Mouse (Mus musculus): Measurements from ENCODE around the gene Pspn. TPM values are rescaled to one million over a fixed set of nuclear protein-coding genes. Genes with fewer than 3 reads are reported as not detected.

Pspn gene
- polyA plus RNA-seq, 1 experiment from 2014 or later, result 0.70 TPM

- no peaks in the 10 kb centered on the region for H3K36me3 ChIP-seq (ENCODE audit: control insufficient read depth, insufficient read depth, low read length)
- 89% methylated on average over 4 of the region's 4 CpGs for whole genome bisulfite sequencing
Observed at GRCm38 (mm10) chr17:56961880-56962279, 37.9 kb downstream of the Pspn start.

GRCm38 (mm10) chr17:56958667-56959066, 41.2 kb downstream of the Pspn start:
- H3K27ac ChIP-seq (ENCODE audit: low read depth, low read length), result no peak overlapping the region
- H3K4me3 ChIP-seq (ENCODE audit: low read depth, low read length), result no peak overlapping the region
- no peaks in the 10 kb centered on the region for H3K4me1 ChIP-seq (ENCODE audit: control insufficient read depth, insufficient read depth, low read length)
- no peak overlapping the region for H3K4me2 ChIP-seq (ENCODE audit: low read length)
- no peaks in the 10 kb centered on the region for H3K9me3 ChIP-seq (replicated peaks; ENCODE audit: control insufficient read depth, low read length)
- H3K36me3 ChIP-seq (ENCODE audit: control insufficient read depth, insufficient read depth, low read length), result no peaks in the 10 kb centered on the region
- DNase-seq (ENCODE audit: low spot score) (no peak), ATAC-seq (no peak)
- 83% methylated on average over 4 of the region's 4 CpGs for WGBS
- H3K9ac ChIP-seq (ENCODE audit: low read length), result no peak overlapping the region
- H3K27me3 ChIP-seq (replicated peaks; ENCODE audit: control insufficient read depth, insufficient read depth, low read length), result no peaks in the 10 kb centered on the region

More at GRCm38 (mm10) chr17:56961880-56962279, 37.9 kb downstream of the Pspn start:
- ATAC-seq (no peak), DNase-seq (ENCODE audit: low spot score) (no peak)
- Histone ChIP-seq H3K27ac (ENCODE audit: low read depth, low read length) (no peak overlapping the region), H3K9me3 (replicated peaks; ENCODE audit: control insufficient read depth, low read length) (no peaks in the 10 kb centered on the region), H3K27me3 (replicated peaks; ENCODE audit: control insufficient read depth, insufficient read depth, low read length) (no peaks in the 10 kb centered on the region), H3K4me1 (ENCODE audit: control insufficient read depth, insufficient read depth, low read length) (no peaks in the 10 kb centered on the region), H3K4me2 (ENCODE audit: low read length) (no peak overlapping the region), H3K4me3 (ENCODE audit: low read depth, low read length) (no peak overlapping the region), H3K9ac (ENCODE audit: low read length) (no peak overlapping the region)

GRCm38 (mm10) chr17:56957763-56958429, 41.9 kb downstream of the Pspn start:
- H3K4me1 ChIP-seq (ENCODE audit: control insufficient read depth, insufficient read depth, low read length), result no peaks in the 10 kb centered on the region
- no peak overlapping the region for H3K4me3 ChIP-seq (ENCODE audit: low read depth, low read length)
- H3K27ac ChIP-seq (ENCODE audit: low read depth, low read length), result no peak overlapping the region
- H3K36me3 ChIP-seq (ENCODE audit: control insufficient read depth, insufficient read depth, low read length), result no peaks in the 10 kb centered on the region
- no peaks in the 10 kb centered on the region for H3K27me3 ChIP-seq (replicated peaks; ENCODE audit: control insufficient read depth, insufficient read depth, low read length)
- H3K9ac ChIP-seq (ENCODE audit: low read length), result no peak overlapping the region
- DNase-seq (ENCODE audit: low spot score) (no peak), ATAC-seq (no peak)
- H3K9me3 ChIP-seq (replicated peaks; ENCODE audit: control insufficient read depth, low read length), result no peaks in the 10 kb centered on the region
- no peak overlapping the region for H3K4me2 ChIP-seq (ENCODE audit: low read length)
- WGBS, result 36% methylated on average over 11 of the region's 11 CpGs

GRCm38 (mm10) chr17:56954871-56955270, 44.9 kb downstream of the Pspn start:
- no peaks in the 10 kb centered on the region for H3K4me1 ChIP-seq (ENCODE audit: control insufficient read depth, insufficient read depth, low read length)
- H3K9me3 ChIP-seq (replicated peaks; ENCODE audit: control insufficient read depth, low read length), result no peaks in the 10 kb centered on the region
- H3K36me3 ChIP-seq (ENCODE audit: control insufficient read depth, insufficient read depth, low read length), result no peaks in the 10 kb centered on the region
- DNase-seq (ENCODE audit: low spot score) (no peak), ATAC-seq (no peak)
- H3K4me2 ChIP-seq (ENCODE audit: low read length), result no peak overlapping the region
- H3K9ac ChIP-seq (ENCODE audit: low read length), result no peak overlapping the region
- no peak overlapping the region for H3K4me3 ChIP-seq (ENCODE audit: low read depth, low read length)
- H3K27me3 ChIP-seq (replicated peaks; ENCODE audit: control insufficient read depth, insufficient read depth, low read length), result no peaks in the 10 kb centered on the region
- WGBS, result 83% methylated on average over 7 of the region's 7 CpGs
- no peak overlapping the region for H3K27ac ChIP-seq (ENCODE audit: low read depth, low read length)

GRCm38 (mm10) chr17:56952639-56953038, 47.2 kb downstream of the Pspn start:
- H3K4me3 ChIP-seq (ENCODE audit: low read depth, low read length), result no peak overlapping the region
- no peaks in the 10 kb centered on the region for H3K4me1 ChIP-seq (ENCODE audit: control insufficient read depth, insufficient read depth, low read length)
- H3K36me3 ChIP-seq (ENCODE audit: control insufficient read depth, insufficient read depth, low read length), result no peaks in the 10 kb centered on the region
- WGBS, result 74% methylated on average over 1 of the region's 1 CpGs
- H3K27ac ChIP-seq (ENCODE audit: low read depth, low read length), result no peak overlapping the region
- no peak overlapping the region for H3K9ac ChIP-seq (ENCODE audit: low read length)
- no peaks in the 10 kb centered on the region for H3K9me3 ChIP-seq (replicated peaks; ENCODE audit: control insufficient read depth, low read length)
- H3K4me2 ChIP-seq (ENCODE audit: low read length), result no peak overlapping the region
- ATAC-seq, result no peak
- no peak for DNase-seq (ENCODE audit: low spot score)
- no peaks in the 10 kb centered on the region for H3K27me3 ChIP-seq (replicated peaks; ENCODE audit: control insufficient read depth, insufficient read depth, low read length)

GRCm38 (mm10) chr17:56950915-56951314, 48.9 kb downstream of the Pspn start:
- no peaks in the 10 kb centered on the region for H3K27me3 ChIP-seq (replicated peaks; ENCODE audit: control insufficient read depth, insufficient read depth, low read length)
- H3K4me3 ChIP-seq (ENCODE audit: low read depth, low read length), result no peak overlapping the region
- DNase-seq (ENCODE audit: low spot score) (peak; percentile 49), ATAC-seq (no peak)
- 12% methylated on average over 3 of the region's 3 CpGs for WGBS
- H3K27ac ChIP-seq (ENCODE audit: low read depth, low read length), result no peak overlapping the region
- H3K9ac ChIP-seq (ENCODE audit: low read length), result no peak overlapping the region
- no peaks in the 10 kb centered on the region for H3K36me3 ChIP-seq (ENCODE audit: control insufficient read depth, insufficient read depth, low read length)
- H3K9me3 ChIP-seq (replicated peaks; ENCODE audit: control insufficient read depth, low read length), result no peaks in the 10 kb centered on the region
- H3K4me2 ChIP-seq (ENCODE audit: low read length), result no peak overlapping the region
- H3K4me1 ChIP-seq (ENCODE audit: control insufficient read depth, insufficient read depth, low read length), result no peaks in the 10 kb centered on the region

Other genes starting within 250 kb of the Pspn start
- 0.94 and 1.7 TPM in 2 replicates for gene Nrtn, start 242.5 kb downstream of the Pspn start, polyA plus RNA-seq (2014; fragmentation: Nextera tagmentation; extraction: Ambion mirVana)
- gene Dus3l, start 235.3 kb downstream of the Pspn start, polyA plus RNA-seq (2014; fragmentation: Nextera tagmentation; extraction: Ambion mirVana), result 48.2 and 57.3 TPM in 2 replicates
- gene Prr22, start 229.8 kb downstream of the Pspn start, polyA plus RNA-seq (2014; fragmentation: Nextera tagmentation; extraction: Ambion mirVana), result 0.42 and 0.52 TPM in 2 replicates
- 2.2 and 3.2 TPM in 2 replicates for gene Rfx2, start 169.0 kb downstream of the Pspn start, polyA plus RNA-seq (2014; fragmentation: Nextera tagmentation; extraction: Ambion mirVana)
- not detected in 2 replicates for gene Acsbg2, start 125.6 kb downstream of the Pspn start, polyA plus RNA-seq (2014; fragmentation: Nextera tagmentation; extraction: Ambion mirVana)
- gene 1700061G19Rik, start 124.5 kb downstream of the Pspn start, polyA plus RNA-seq (2014; fragmentation: Nextera tagmentation; extraction: Ambion mirVana), result 0.08 and 0.19 TPM in 2 replicates
- gene Mllt1, start 64.6 kb downstream of the Pspn start, polyA plus RNA-seq (2014; fragmentation: Nextera tagmentation; extraction: Ambion mirVana), result 45.6 and 52.3 TPM in 2 replicates
- not detected in 2 replicates for gene Acer1, start 17.9 kb downstream of the Pspn start, polyA plus RNA-seq (2014; fragmentation: Nextera tagmentation; extraction: Ambion mirVana)
- gene Clpp, start 9.7 kb downstream of the Pspn start, polyA plus RNA-seq (2014; fragmentation: Nextera tagmentation; extraction: Ambion mirVana), result 173 and 209 TPM in 2 replicates
- 41.9 and 44.8 TPM in 2 replicates for gene Alkbh7, start 2.7 kb downstream of the Pspn start, polyA plus RNA-seq (2014; fragmentation: Nextera tagmentation; extraction: Ambion mirVana)
- 70.7 and 78.9 TPM in 2 replicates for gene Gtf2f1, start 11.3 kb upstream of the Pspn start, polyA plus RNA-seq (2014; fragmentation: Nextera tagmentation; extraction: Ambion mirVana)
- gene Gm17949, start 11.5 kb upstream of the Pspn start, polyA plus RNA-seq (2014; fragmentation: Nextera tagmentation; extraction: Ambion mirVana), result 0.14 and 0.37 TPM in 2 replicates
- gene Khsrp, start 31.5 kb upstream of the Pspn start, polyA plus RNA-seq (2014; fragmentation: Nextera tagmentation; extraction: Ambion mirVana), result 24.6 and 26.0 TPM in 2 replicates
- gene Slc25a41, start 41.6 kb upstream of the Pspn start, polyA plus RNA-seq (2014; fragmentation: Nextera tagmentation; extraction: Ambion mirVana), result not detected in 2 replicates
- 1.9 and 2.0 TPM in 2 replicates for gene Crb3, start 59.1 kb upstream of the Pspn start, polyA plus RNA-seq (2014; fragmentation: Nextera tagmentation; extraction: Ambion mirVana)
- 25.7 and 27.2 TPM in 2 replicates for gene Slc25a23, start 59.8 kb upstream of the Pspn start, polyA plus RNA-seq (2014; fragmentation: Nextera tagmentation; extraction: Ambion mirVana)
- 3.6 and 4.1 TPM in 2 replicates for gene Dennd1c, start 78.5 kb upstream of the Pspn start, polyA plus RNA-seq (2014; fragmentation: Nextera tagmentation; extraction: Ambion mirVana)
- gene Tubb4a, start 87.8 kb upstream of the Pspn start, polyA plus RNA-seq (2014; fragmentation: Nextera tagmentation; extraction: Ambion mirVana), result 229 and 249 TPM in 2 replicates
- gene Tnfsf9, start 105.3 kb upstream of the Pspn start, polyA plus RNA-seq (2014; fragmentation: Nextera tagmentation; extraction: Ambion mirVana), result 6.7 and 7.7 TPM in 2 replicates
- gene Cd70, start 149.8 kb upstream of the Pspn start, polyA plus RNA-seq (2014; fragmentation: Nextera tagmentation; extraction: Ambion mirVana), result 0.27 and 0.50 TPM in 2 replicates
- not detected in 2 replicates for gene Tnfsf14, start 194.2 kb upstream of the Pspn start, polyA plus RNA-seq (2014; fragmentation: Nextera tagmentation; extraction: Ambion mirVana)
- gene C3, start 228.1 kb upstream of the Pspn start, polyA plus RNA-seq (2014; fragmentation: Nextera tagmentation; extraction: Ambion mirVana), result 0.71 and 0.90 TPM in 2 replicates
- gene Gpr108, start 248.4 kb upstream of the Pspn start, polyA plus RNA-seq (2014; fragmentation: Nextera tagmentation; extraction: Ambion mirVana), result 19.3 and 19.6 TPM in 2 replicates
- 10.4 and 11.8 TPM in 2 replicates for gene Trip10, start 249.4 kb upstream of the Pspn start, polyA plus RNA-seq (2014; fragmentation: Nextera tagmentation; extraction: Ambion mirVana)

Measured in forebrain, embryonic 14.5 days (tissue).